Mouse (Mus musculus) midbrain, embryonic 10.5 days (tissue): ENCODE measurements around the gene Brms1. TPM values are rescaled to one million over a fixed set of nuclear protein-coding genes. Genes with fewer than 3 reads are reported as not detected.

Experiments used
- DNase-seq: peaks from one replicate; pipeline ENCODE4 v3.0.0-alpha.2; 2017; ENCODE audit warnings: low spot score
- H3K27ac ChIP-seq: fragments of 300-500 bp; sonication (generic); replicated peaks from 2 replicates; pipeline ENCODE4 v1.5.1; 2016; ENCODE audit warnings: mild to moderate bottlenecking
- H3K27me3 ChIP-seq: fragments of 300-500 bp; sonication (generic); 2 replicates; pipeline ENCODE4 v1.6.1; 2016; ENCODE audit warnings: low read depth, mild to moderate bottlenecking; ENCODE audit not compliant: poor library complexity, severe bottlenecking
- H3K36me3 ChIP-seq: fragments of 300-500 bp; sonication (generic); 2 replicates; pipeline ENCODE4 v1.6.1; 2016; ENCODE audit warnings: mild to moderate bottlenecking, moderate library complexity
- H3K4me1 ChIP-seq: fragments of 300-500 bp; sonication (generic); 2 replicates; pipeline ENCODE4 v1.6.1; 2016
- H3K4me3 ChIP-seq: fragments of 300-500 bp; sonication (generic); 2 replicates; pipeline ENCODE4 v1.5.1; 2016; ENCODE audit warnings: mild to moderate bottlenecking, moderate library complexity
- H3K9me3 ChIP-seq: fragments of 300-500 bp; sonication (generic); replicated peaks from 2 replicates; pipeline ENCODE4 v1.6.1; 2016; ENCODE audit warnings: mild to moderate bottlenecking
- WGBS: fragments of 180-500 bp; shearing (Covaris S2); methylation state at CpG from one replicate; pipeline ENCODE4 v1.1.7; 2016; 5-methylcytosine and 5-hydroxymethylcytosine counted together
- polyA plus RNA-seq: library from polyadenylated mRNA; unstranded; fragments of >200 nt; fragmentation: Nextera tagmentation; extraction: Ambion mirVana; gene quantifications from 2 replicates; pipeline ENCODE4 v1.2.1, GENCODE M21; 2016

Brms1 gene
- polyA plus RNA-seq, 1 experiment from 2014 or later, result 85.6 TPM

GRCm38 (mm10) chr19:5087884-5088728 is 47.0 kb downstream of the Brms1 start, which contains the start of gene Yif1a:
Gene Yif1a, plus strand, starts transcription at chr19:5088538.
- DNase-seq, result peak; percentile 94
- Histone ChIP-seq H3K36me3 (peaks cover 34% of the 10 kb centered on the region), H3K4me3 (peak within 1 kb of the TSS; percentile 91), H3K9me3 (no peaks in the 10 kb centered on the region), H3K4me1 (peaks cover 31% of the 10 kb centered on the region), H3K27ac (peak within 1 kb of the TSS; percentile 84), H3K27me3 (peaks cover 35% of the 10 kb centered on the region)
- WGBS, result under 1% methylated on average over 58 of the region's 58 CpGs

GRCm38 (mm10) chr19:5089324-5089723 is 48.2 kb downstream of the Brms1 start:
- DNase-seq, result no peak
- no peak overlapping the region for H3K27ac ChIP-seq
- peak overlapping the region; percentile 91 for H3K4me3 ChIP-seq
- 93% methylated on average over 4 of the region's 4 CpGs for WGBS
- peaks cover 44% of the 10 kb centered on the region for H3K4me1 ChIP-seq
- no peaks in the 10 kb centered on the region for H3K9me3 ChIP-seq
- peaks cover 23% of the 10 kb centered on the region for H3K27me3 ChIP-seq
- peaks cover 42% of the 10 kb centered on the region for H3K36me3 ChIP-seq

GRCm38 (mm10) chr19:5092083-5092482 is 50.9 kb downstream of the Brms1 start:
- no peak overlapping the region for H3K4me3 ChIP-seq
- 92% methylated on average over 10 of the region's 10 CpGs for WGBS
- peaks cover 59% of the 10 kb centered on the region for H3K4me1 ChIP-seq
- H3K9me3 ChIP-seq, result no peaks in the 10 kb centered on the region
- H3K36me3 ChIP-seq, result peaks cover 42% of the 10 kb centered on the region
- peaks cover 12% of the 10 kb centered on the region; the same call in 1 of the 2 replicates for H3K27me3 ChIP-seq
- DNase-seq, result no peak
- H3K27ac ChIP-seq, result no peak overlapping the region

- peaks cover 66% of the 10 kb centered on the region for H3K4me1 ChIP-seq
- peaks cover 13% of the 10 kb centered on the region; the same call in 1 of the 2 replicates for H3K27me3 ChIP-seq
- H3K27ac ChIP-seq, result peak overlapping the region; percentile 46
- H3K9me3 ChIP-seq, result no peaks in the 10 kb centered on the region
- peaks cover 42% of the 10 kb centered on the region for H3K36me3 ChIP-seq
- DNase-seq, result no peak
- WGBS, result 73% methylated on average over 12 of the region's 12 CpGs
- H3K4me3 ChIP-seq, result peak overlapping the region; percentile 80
Observed at GRCm38 (mm10) chr19:5093481-5094242, 52.5 kb downstream of the Brms1 start.

- Histone ChIP-seq H3K4me1 (peaks cover 66% of the 10 kb centered on the region), H3K36me3 (peaks cover 44% of the 10 kb centered on the region), H3K4me3 (peak overlapping the region; percentile 80), H3K27ac (peak overlapping the region; percentile 46), H3K27me3 (peaks cover 13% of the 10 kb centered on the region; the same call in 1 of the 2 replicates), H3K9me3 (no peaks in the 10 kb centered on the region)
- under 1% methylated on average over 21 of the region's 21 CpGs for WGBS
- DNase-seq, result peak; percentile 98
Observed at GRCm38 (mm10) chr19:5094243-5094632, 53.1 kb downstream of the Brms1 start.

- WGBS, result 41% methylated on average over 11 of the region's 11 CpGs
- H3K36me3 ChIP-seq, result peaks cover 46% of the 10 kb centered on the region
- peaks cover 68% of the 10 kb centered on the region for H3K4me1 ChIP-seq
- H3K27me3 ChIP-seq, result peaks cover 13% of the 10 kb centered on the region
- no peaks in the 10 kb centered on the region for H3K9me3 ChIP-seq
- peak overlapping the region; percentile 80 for H3K4me3 ChIP-seq
- peak overlapping the region; percentile 39 for H3K27ac ChIP-seq
- peak; percentile 35 for DNase-seq
Observed at GRCm38 (mm10) chr19:5094746-5095417, 53.7 kb downstream of the Brms1 start.

- H3K4me1 ChIP-seq, result peaks cover 68% of the 10 kb centered on the region
- peaks cover 48% of the 10 kb centered on the region for H3K36me3 ChIP-seq
- peak overlapping the region; percentile 80 for H3K4me3 ChIP-seq
- DNase-seq, result no peak
- peak overlapping the region; percentile 92; the same call in 1 of the 2 replicates for H3K27ac ChIP-seq
- 12% methylated on average over 9 of the region's 9 CpGs for WGBS
- peaks cover 13% of the 10 kb centered on the region for H3K27me3 ChIP-seq
- H3K9me3 ChIP-seq, result no peaks in the 10 kb centered on the region
Observed at GRCm38 (mm10) chr19:5095887-5096474, 54.8 kb downstream of the Brms1 start.

- peak overlapping the region; percentile 80 for H3K4me3 ChIP-seq
- H3K27me3 ChIP-seq, result peaks cover 13% of the 10 kb centered on the region
- DNase-seq, result peak; percentile 45
- H3K27ac ChIP-seq, result peak overlapping the region; percentile 92
- peaks cover 48% of the 10 kb centered on the region for H3K36me3 ChIP-seq
- peaks cover 68% of the 10 kb centered on the region for H3K4me1 ChIP-seq
- H3K9me3 ChIP-seq, result no peaks in the 10 kb centered on the region
- WGBS, result 4% methylated on average over 31 of the region's 31 CpGs
Observed at GRCm38 (mm10) chr19:5097521-5098362, 56.6 kb downstream of the Brms1 start.

GRCm38 (mm10) chr19:5098363-5099143 is 57.4 kb downstream of the Brms1 start, which contains the start of gene Cnih2:
Gene Cnih2, minus strand, starts transcription at chr19:5098521.
- H3K27ac ChIP-seq, result peak within 1 kb of the TSS; percentile 92
- H3K4me3 ChIP-seq, result peak within 1 kb of the TSS; percentile 80
- WGBS, result 2% methylated on average over 48 of the region's 48 CpGs
- peak; percentile 71 for DNase-seq
- H3K4me1 ChIP-seq, result peaks cover 62% of the 10 kb centered on the region
- no peaks in the 10 kb centered on the region for H3K9me3 ChIP-seq
- H3K27me3 ChIP-seq, result peaks cover 13% of the 10 kb centered on the region
- H3K36me3 ChIP-seq, result peaks cover 48% of the 10 kb centered on the region
